Mouse (Mus musculus) olfactory bulb, adult 2 months (tissue): ENCODE data around the gene Ceacam15. TPM values are rescaled to one million over a fixed set of nuclear protein-coding genes. Genes with fewer than 3 reads are reported as not detected.
"Not testable (repeated sequence)": the region's sequence is repeated elsewhere in the genome, so short reads cannot be mapped to it uniquely, and the experiment has no call there.

Source experiments
- H3K27ac ChIP-seq: fragments of 200-500 bp; 2 replicates; pipeline ENCODE4 v1.5.1; 2012; ENCODE audit warnings: low read depth, low read length; ENCODE audit not compliant: insufficient read depth
- H3K4me1 ChIP-seq: fragments of 200-500 bp; 2 replicates; pipeline ENCODE4 v1.6.1; 2012; ENCODE audit warnings: low read length; ENCODE audit not compliant: control insufficient read depth, insufficient read depth
- H3K4me3 ChIP-seq: fragments of 200-500 bp; 2 replicates; pipeline ENCODE4 v1.5.1; 2012; ENCODE audit warnings: mild to moderate bottlenecking, low read depth, low read length, moderate library complexity; ENCODE audit not compliant: insufficient read depth
- CTCF ChIP-seq: fragments of 200-500 bp; IDR thresholded peaks from 2 replicates; pipeline ENCODE4 v1.5.1; 2012; ENCODE audit warnings: low read depth, mild to moderate bottlenecking, low read length, moderate library complexity; ENCODE audit not compliant: insufficient read depth
- POLR2A ChIP-seq: fragments of 200-500 bp; IDR thresholded peaks from 2 replicates; pipeline ENCODE4 v1.6.1; 2012; ENCODE audit warnings: mild to moderate bottlenecking, low read depth, low read length, moderate library complexity; ENCODE audit not compliant: insufficient read depth
- WGBS: fragments of 180-500 bp; shearing (Covaris S2); methylation state at CpG from one replicate; pipeline ENCODE4 v1.1.7; 2018; 5-methylcytosine and 5-hydroxymethylcytosine counted together
- polyA plus RNA-seq: library from polyadenylated mRNA; stranded (reverse); fragments of >200 nt; gene quantifications from 2 replicates; pipeline ENCODE4 v1.2.4, GENCODE M21; 2012; ENCODE audit warnings: low replicate concordance; ENCODE audit not compliant: missing spikeins, insufficient read depth, insufficient read length

The Ceacam15 gene
- polyA plus RNA-seq, 1 experiment, result not detected

GRCm38 (mm10) chr7:16635116-16635515, 40.4 kb downstream of the Ceacam15 start:
- no peak overlapping the region for H3K27ac ChIP-seq
- H3K4me3 ChIP-seq, result no peak overlapping the region
- 67% methylated on average over 3 of the region's 3 CpGs for WGBS
- no peaks in the 10 kb centered on the region for H3K4me1 ChIP-seq
- TF ChIP-seq POLR2A, result no peak
- TF ChIP-seq CTCF, result no peak

GRCm38 (mm10) chr7:16633913-16634312, 41.6 kb downstream of the Ceacam15 start:
- H3K27ac ChIP-seq, H3K4me1 ChIP-seq, H3K4me3 ChIP-seq: not testable (repeated sequence)
- 15% methylated on average over 10 of the region's 10 CpGs for WGBS

GRCm38 (mm10) chr7:16631932-16632331, 43.6 kb downstream of the Ceacam15 start:
- TF ChIP-seq CTCF (no peak), POLR2A (no peak)
- no peak overlapping the region for H3K4me3 ChIP-seq
- WGBS, result 76% methylated on average over 4 of the region's 4 CpGs

GRCm38 (mm10) chr7:16631025-16631424, 44.5 kb downstream of the Ceacam15 start:
- TF ChIP-seq POLR2A (no peak), CTCF (no peak)
- Histone ChIP-seq H3K4me3 (no peak overlapping the region), H3K27ac (no peak overlapping the region), H3K4me1 (no peaks in the 10 kb centered on the region)
- 61% methylated on average over 4 of the region's 4 CpGs for WGBS

More at GRCm38 (mm10) chr7:16631932-16632331, 43.6 kb downstream of the Ceacam15 start:
- Histone ChIP-seq H3K4me1 (no peaks in the 10 kb centered on the region), H3K27ac (no peak overlapping the region)

GRCm38 (mm10) chr7:16629598-16630296, 45.8 kb downstream of the Ceacam15 start:
- no peak for TF ChIP-seq CTCF
- no peak for TF ChIP-seq POLR2A
- 18% methylated on average over 10 of the region's 10 CpGs for WGBS
- H3K4me1 ChIP-seq, result no peaks in the 10 kb centered on the region

GRCm38 (mm10) chr7:16628096-16628771, 47.3 kb downstream of the Ceacam15 start:
- TF ChIP-seq CTCF (no peak), POLR2A (no peak)
- whole genome bisulfite sequencing, result 28% methylated on average over 12 of the region's 12 CpGs
- H3K27ac ChIP-seq, result no peak overlapping the region
- H3K4me3 ChIP-seq, result no peak overlapping the region
- no peaks in the 10 kb centered on the region for H3K4me1 ChIP-seq

More at GRCm38 (mm10) chr7:16629598-16630296, 45.8 kb downstream of the Ceacam15 start:
- H3K4me3 ChIP-seq, result no peak overlapping the region
- no peak overlapping the region for H3K27ac ChIP-seq

GRCm38 (mm10) chr7:16623687-16624086, 51.8 kb downstream of the Ceacam15 start:
- TF ChIP-seq POLR2A (no peak), CTCF (no peak)
- H3K27ac ChIP-seq, result no peak overlapping the region
- H3K4me3 ChIP-seq, result no peak overlapping the region
- H3K4me1 ChIP-seq, result peaks cover 4% of the 10 kb centered on the region

GRCm38 (mm10) chr7:16623131-16623530, 52.4 kb downstream of the Ceacam15 start:
- Histone ChIP-seq H3K4me1 (peaks cover 9% of the 10 kb centered on the region), H3K4me3 (no peak overlapping the region), H3K27ac (no peak overlapping the region)
- 83% methylated on average over 4 of the region's 4 CpGs for whole genome bisulfite sequencing
- no peak for TF ChIP-seq CTCF
- TF ChIP-seq POLR2A, result no peak

Other genes with a start within 250 kb of the Ceacam15 start
- gene Tmem160, start 222.9 kb downstream of the Ceacam15 start, polyA plus RNA-seq, result not detected in 2 replicates
- not detected in 2 replicates for gene Npas1, start 198.0 kb downstream of the Ceacam15 start, polyA plus RNA-seq
- gene Arhgap35, start 60.7 kb downstream of the Ceacam15 start, polyA plus RNA-seq, result not detected in 2 replicates
- not detected in 2 replicates for gene Ceacam9, start 46.2 kb upstream of the Ceacam15 start, polyA plus RNA-seq
- not detected in 2 replicates for gene Ap2s1, start 62.7 kb upstream of the Ceacam15 start, polyA plus RNA-seq
- not detected in 2 replicates for gene Slc1a5, start 105.6 kb upstream of the Ceacam15 start, polyA plus RNA-seq
- not detected in 2 replicates for gene Strn4, start 140.2 kb upstream of the Ceacam15 start, polyA plus RNA-seq
- not detected in 2 replicates for gene Fkrp, start 141.0 kb upstream of the Ceacam15 start, polyA plus RNA-seq
- not detected in 2 replicates for gene Prkd2, start 167.2 kb upstream of the Ceacam15 start, polyA plus RNA-seq
- gene Dact3, start 199.6 kb upstream of the Ceacam15 start, polyA plus RNA-seq, result not detected in 2 replicates
- gene Gng8, start 216.1 kb upstream of the Ceacam15 start, polyA plus RNA-seq, result not detected in 2 replicates
- not detected in 2 replicates for gene Ptgir, start 230.8 kb upstream of the Ceacam15 start, polyA plus RNA-seq
- gene Calm3, start 248.4 kb upstream of the Ceacam15 start, polyA plus RNA-seq, result 1,020 and 1,388 TPM in 2 replicates